Mouse (Mus musculus) lung, postnatal 25 days (tissue): ENCODE results near the gene Dgka.

Experiments
- DNase-seq: peaks from one replicate; pipeline ENCODE4 v3.0.0; 2022; ENCODE audit warnings: low spot score

Dgka gene

GRCm38 (mm10) chr10:128744680-128745601, at the start of gene Dgka:
TSS of gene Dgka (minus strand) at chr10:128744855.
- peak; percentile 41 for DNase-seq

- DNase-seq: no peak
Measured at GRCm38 (mm10) chr10:128794391-128794790, 49.7 kb upstream of the Dgka start.

DNA sequence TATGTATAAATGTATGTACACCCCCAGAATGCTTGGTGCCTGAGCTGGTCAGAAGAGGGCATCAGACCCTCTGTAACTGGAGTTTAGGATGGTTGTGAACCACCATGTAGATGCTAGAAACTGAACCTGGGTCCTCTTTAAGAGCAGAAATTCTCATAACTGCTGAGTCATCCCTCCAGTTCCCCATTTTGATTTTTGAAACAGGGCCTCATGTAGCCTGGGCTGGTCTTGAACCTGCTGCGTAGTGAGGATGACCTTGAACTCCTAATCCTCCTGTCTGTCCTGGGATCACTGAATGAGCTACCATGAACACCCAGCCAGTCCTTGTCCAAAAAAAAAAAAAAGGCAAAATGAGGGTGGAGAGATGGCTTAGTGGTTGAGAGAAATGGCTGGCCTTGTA, 48.6 kb upstream of the Dgka start:
- no peak for DNase-seq

GRCm38 (mm10) chr10:128792041-128792440, 47.4 kb upstream of the Dgka start:
- DNase-seq: no peak

DNA sequence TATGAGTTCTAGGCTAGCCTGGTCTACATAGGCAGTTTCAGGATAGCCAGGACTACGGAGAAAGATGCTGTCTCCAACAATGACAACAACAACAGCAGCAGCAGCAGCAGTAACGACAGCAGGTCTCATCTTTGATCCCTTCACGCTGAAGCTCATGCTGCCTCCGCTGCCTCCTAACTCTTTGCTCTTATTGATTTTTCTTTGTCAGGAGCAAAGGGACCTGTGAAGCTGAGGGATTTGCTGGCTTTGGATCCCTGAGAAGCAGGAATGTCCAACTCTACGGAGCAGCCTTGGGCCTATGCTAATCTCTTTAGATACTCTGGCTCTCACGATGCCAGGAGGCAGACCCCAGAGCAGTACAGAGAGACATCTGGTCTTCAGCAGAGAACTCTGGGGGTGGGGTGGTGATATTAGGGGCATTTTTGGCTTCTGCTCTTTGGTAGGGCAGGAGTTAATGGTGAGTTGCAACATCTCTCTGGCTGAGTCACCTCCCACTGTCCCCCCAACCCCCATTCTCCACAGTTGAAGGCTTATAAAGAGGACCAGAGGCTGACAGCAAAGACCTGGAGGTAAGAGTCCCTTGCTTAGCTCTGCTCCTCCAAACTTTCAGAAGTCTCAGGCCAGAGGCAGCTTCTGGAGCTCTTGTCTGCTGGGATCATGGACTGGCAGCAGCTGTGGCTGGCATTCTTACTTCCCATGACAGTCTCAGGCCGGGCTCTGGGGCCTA, 45.9 kb upstream of the Dgka start, which contains the start of gene Mmp19:
Gene Mmp19 (plus strand): TSS at position 513 of the 727 bp plus-strand sequence.
- no peak for DNase-seq

DNA sequence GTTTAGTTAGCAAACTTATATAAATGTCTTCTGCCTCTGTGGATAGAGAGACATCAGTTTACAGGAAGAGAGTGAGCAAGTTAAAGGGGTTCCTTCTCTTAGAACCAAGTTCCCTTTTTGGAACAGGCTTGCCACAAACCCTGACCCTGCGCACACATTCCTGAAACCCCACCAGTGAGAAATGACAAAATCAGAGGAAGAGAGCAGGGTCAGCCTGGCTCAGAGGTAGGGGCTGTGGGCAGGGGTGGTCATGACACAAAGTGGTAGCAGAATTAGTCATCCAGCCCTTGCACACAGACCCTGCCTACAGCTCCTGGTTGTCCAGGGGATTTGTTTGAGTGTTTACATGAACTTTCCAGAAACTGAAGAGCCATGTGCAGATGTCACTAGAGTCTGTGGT, 35.5 kb upstream of the Dgka start:
- peak; percentile 39 for DNase-seq

DNA sequence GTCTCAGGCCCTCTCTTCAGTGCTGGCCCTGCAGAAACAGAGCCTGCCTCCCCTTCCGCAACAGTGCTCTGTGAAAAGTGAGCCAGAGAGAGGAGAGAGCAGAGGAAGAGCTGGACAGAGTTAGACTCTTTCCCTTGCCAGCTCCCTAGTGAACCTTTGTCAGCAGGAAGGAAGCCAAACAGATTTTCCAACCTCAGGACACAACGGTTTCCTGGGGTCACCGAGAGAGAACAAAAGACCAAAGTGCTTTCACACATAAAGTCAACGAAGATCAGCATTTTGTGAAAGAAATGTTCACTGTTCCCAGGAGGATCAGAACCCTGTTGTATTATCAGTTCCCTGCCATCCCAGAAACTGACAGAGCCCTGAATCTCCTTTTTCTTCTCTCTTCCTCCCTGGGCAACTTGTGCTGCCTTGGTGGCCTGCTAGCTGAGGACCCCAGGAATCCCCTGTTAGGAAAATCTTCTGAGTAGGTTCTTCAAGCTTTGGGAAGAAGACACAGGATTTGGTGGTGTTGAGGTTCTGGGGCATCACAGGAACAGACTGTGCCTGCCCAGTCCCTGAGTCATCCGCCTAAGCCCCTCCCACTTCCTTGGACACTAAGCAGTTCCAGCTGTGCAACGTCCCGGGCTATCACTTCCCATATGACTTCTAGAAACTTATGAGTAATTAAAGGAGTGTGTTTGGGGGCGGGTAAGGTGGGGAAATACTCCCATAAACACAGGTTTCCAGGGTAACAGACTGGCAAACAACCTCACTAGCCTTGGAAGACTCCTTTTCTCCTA, 34.5 kb upstream of the Dgka start:
- DNase-seq: peak; percentile 93

DNA sequence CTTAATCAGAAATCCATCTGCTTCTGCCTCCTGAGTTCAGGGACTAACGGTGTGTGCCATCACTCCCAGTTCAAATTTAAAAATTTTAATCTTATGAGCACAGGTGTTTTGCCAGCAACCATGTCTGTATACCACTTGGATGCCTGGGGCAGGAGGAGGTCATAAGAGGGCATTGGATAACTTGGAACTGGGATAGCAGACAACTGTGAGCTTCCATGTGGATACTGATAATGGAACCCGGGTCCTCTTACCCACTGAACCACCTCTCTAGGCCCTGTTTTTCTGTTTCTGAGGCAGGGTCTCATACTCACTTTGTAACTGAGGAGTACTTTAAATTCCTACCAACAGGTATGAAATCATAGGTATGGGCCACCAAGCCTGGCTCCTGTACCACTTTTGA, 33.8 kb upstream of the Dgka start:
- DNase-seq: no peak

DNA sequence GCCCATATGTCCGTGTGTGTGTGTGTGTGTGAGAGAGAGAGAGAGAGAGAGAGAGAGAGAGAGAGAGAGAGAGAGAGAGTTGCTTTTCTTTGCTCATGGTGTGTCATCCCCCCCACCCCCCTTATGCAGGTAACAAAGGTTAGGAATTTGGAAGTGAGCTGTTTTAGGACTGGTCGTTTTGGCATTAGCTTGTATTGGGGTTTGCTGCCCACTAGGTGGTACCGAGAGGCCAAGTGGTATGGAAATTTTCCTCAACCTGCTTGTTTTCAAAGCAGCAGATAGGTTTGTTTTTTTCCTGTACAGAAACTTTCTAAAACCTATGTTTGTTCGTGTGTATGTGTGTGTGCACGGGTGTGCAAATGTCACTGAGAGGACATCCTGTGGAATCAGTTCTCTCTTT, 29.0 kb upstream of the Dgka start:
- DNase-seq: no peak

DNA sequence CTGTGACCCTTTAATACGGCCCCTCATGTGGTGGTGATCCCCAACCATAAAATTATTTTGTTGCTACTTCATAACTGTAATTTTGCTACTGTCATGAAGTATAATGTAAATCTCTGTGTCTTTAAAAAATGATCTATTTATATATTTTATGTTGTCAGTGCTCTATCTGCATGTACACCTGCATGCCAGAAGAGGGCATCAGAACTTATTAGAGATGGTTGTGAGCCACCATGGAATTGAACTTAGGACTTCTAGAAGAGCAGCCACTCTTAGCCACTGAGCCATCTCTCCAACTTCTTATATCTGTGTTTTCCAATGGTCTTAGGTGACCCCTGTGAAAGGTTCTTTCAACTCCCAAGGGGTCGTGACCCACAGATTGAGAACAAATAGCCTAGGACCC, 28.2 kb upstream of the Dgka start:
- no peak for DNase-seq

DNA sequence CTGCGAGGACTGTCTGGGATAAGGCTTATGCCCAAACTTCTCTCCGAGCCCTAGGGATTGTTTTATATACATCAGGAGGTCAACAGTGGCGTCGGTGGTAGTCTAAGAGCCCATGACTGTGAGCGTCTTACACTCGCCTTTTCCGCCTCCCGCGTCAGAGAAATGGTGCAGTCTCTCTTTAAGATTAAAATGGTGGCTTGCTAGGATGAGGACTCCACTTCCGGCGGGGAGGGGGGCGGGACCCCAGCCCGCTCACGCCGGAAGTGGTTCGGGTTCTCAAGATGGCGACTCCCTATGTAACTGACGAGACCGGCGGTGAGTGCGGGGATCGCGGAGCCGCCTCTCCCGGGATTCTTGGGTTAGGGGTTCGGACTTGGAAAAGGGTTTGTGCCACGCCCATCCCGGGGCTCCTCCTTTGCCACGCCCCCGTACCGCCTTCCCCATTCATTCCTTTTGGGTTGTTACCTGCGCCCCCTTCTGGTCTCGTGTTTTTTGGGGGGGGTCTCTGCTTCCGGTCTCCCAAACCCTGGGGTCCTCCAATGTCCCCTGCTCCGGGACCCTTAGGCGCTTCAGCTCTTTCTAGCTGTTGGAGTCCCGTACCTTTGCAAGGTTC, 3.7 kb upstream of the Dgka start:
- DNase-seq: peak; percentile 77

GRCm38 (mm10) chr10:128747646-128748251, 3.1 kb upstream of the Dgka start, which contains the start of gene Pym1:
TSS of gene Pym1 (plus strand) at chr10:128747889.
- DNase-seq: peak; percentile 94

DNA sequence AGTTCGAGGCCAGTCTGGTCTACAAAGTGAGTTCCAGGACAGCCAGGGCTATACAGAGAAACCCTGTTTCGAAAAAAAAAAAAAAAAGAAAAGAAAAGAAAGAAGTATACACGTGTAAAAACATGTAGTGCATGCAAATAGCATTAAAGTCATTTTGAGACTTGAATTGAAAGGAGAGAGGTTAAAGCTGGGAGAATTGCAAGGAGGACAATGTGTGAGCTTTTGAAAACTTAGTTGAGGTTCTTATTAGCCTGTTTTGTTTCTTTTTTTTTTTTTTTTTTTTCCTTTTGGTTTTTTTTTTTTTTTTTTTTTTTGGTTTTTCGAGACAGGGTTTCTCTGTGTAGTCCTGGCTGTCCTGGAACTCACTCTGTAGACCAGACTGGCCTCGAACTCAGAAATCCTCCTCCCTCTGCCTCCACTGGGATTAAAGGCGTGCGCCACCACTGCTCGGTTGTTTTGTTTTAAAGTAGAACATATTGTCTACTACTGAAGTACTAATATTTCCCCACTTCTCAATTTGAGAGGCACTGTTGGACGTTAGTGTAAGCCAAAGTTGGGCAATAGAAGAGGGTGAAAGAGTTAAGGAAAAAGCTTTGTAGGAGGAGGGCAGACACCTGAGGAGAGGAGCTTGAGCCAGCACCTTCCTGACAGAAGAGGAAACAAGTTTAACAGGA, 2.5 kb upstream of the Dgka start:
- no peak for DNase-seq

GRCm38 (mm10) chr10:128745946-128746613, 1.4 kb upstream of the Dgka start:
- peak; percentile 74 for DNase-seq

- DNase-seq: no peak
Measured at GRCm38 (mm10) chr10:128744211-128744610, 444 bp downstream of the Dgka start.

DNA sequence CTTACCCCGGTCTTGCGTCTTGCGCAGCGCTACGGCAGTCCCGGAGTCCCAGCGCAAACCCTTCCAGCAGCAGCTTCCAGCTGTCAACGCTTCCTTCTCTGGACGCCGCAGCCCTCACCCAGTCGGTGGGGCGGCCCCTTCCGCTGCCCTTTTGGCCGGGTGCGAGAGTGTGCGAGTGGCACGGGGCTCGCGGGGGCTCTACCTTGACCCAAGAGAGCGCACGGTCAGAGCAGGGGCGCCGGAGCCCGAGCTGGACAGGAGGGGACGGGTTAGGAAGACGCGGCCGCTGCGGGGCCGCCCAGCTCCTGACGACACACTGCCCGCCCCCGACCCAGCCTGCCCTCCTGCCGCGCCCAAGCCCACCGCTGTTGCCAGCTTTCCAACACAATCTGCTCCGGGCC, 864 bp downstream of the Dgka start:
- DNase-seq: peak; percentile 64

- peak; percentile 40 for DNase-seq
Measured at GRCm38 (mm10) chr10:128743235-128743634, 1.4 kb downstream of the Dgka start.

DNA sequence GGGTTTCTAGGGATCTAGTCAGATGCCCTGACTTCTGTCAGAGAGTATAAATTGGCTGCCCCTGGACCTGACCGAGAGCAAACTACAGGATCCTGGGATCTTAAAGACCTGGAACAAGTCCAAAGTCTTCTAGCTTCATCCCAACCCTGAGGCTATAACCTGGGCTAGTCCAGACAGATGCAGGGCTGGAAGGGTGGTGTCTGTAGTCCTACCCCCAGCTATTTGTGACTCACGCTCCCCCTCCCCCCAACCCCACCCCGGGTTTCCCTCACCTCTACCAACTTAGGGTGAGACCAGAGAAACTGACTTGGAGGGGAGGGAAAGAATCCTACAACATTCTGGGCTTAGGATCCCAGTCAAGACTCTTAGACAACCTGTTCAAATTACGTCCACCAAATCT, 2.0 kb downstream of the Dgka start:
- no peak for DNase-seq

DNA sequence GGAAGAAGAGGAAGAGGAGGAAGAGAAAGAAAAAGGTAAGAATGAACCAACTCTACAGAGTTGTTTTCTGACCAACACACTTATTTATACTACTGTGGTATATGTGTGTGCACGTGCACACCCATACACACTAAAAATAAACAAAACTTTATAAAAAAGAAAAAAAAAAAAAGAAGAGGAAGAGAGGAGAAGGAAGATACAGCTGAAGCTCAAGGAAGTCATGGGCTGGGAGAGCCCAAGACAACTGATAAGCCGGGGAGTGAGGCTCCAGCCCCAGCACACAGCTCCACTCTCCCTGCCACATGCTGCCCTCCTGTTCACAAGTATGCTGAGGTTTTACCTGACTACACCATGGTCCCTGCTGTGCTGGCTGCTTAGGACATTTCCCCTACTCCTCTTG, 4.4 kb downstream of the Dgka start:
- no peak for DNase-seq

- peak; percentile 18 for DNase-seq
Measured at GRCm38 (mm10) chr10:128737435-128737834, 7.2 kb downstream of the Dgka start.
